Mouse (Mus musculus) erythroblast, embryonic 14.5 days (primary cell): ENCODE data around the gene Sowaha.

ENCODE experiments used
- GATA1 ChIP-seq: IDR thresholded peaks from 2 replicates; pipeline ENCODE4 v1.6.1; 2012; ENCODE audit warnings: low read length, inconsistent platforms, mixed read lengths
- TAL1 ChIP-seq: IDR thresholded peaks from 3 replicates; pipeline ENCODE4 v1.6.1; 2012; ENCODE audit warnings: low read length, inconsistent platforms, mixed read lengths

DNA sequence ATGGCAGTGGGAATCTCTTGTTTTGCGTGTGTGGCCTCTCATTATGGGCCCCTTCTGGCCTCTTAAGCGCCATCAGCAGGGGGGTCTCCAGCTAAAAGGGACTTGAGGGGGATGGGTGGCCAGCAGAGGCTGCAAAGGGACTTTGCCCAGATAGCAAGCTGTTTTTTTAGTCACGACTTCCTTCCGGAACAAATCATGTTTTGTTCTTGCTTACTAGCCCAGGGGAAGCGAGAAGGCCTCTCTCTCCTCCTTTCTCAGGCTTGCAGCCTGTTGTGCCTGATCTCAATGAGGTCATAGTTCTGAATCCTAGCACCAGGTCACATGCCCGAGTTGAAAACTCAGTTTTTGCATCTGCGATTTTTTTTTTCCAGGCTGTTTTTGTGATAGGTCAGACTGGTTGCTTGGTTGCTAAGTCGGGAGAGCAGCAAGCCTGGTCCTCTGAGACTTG lies 11.9 kb upstream of the Sowaha start:
- TF ChIP-seq TAL1 (no peak), GATA1 (no peak)
